In the genomic region with DNA sequence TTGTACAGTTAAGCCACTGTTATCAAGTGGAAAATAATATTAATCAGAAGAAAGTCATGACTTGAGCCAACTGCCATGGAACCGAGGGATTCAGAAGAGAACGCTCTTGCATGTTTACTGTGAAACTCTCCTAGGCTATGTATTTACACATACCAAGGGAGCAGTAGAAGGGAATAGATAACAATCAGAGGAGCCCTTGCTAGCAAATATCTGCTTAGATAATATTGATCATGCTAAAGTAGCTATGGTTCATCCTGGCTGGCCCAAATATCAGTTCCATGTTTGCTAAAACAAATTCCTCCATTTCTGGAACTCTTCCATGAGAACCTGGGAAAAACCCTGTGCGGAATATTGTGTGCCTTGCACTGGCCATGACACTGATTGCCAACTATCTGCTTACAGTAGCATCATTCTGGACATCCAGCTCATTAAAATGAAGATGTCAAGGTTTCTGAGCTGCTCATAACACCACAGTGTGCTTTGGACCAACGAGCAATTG, we compare ENCODE assay signal across 25 mouse cellular contexts.
DNase-seq lines count a peak whose midpoint lies in the region; ATAC-seq and TF ChIP-seq lines count a peak whose summit lies in the region.
"Had no signal": no experiment of that assay in that cellular context is flagged by ENCODE, and none has a peak within 500 bp of the region (broad histone marks: within the 10 kb centered on the region; RNA-seq: fewer than 3 reads in every experiment).

No protein-coding gene starts in this region.

- H3K9ac ChIP-seq in intestine, embryonic 15.5 days, result no peak overlapping the region
- no peak overlapping the region for H3K9ac ChIP-seq in intestine, postnatal 0 days (ENCODE audit: low read depth, low read length)
- no peak overlapping the region for H3K9ac ChIP-seq in stomach, embryonic 14.5 days (replicated peaks; ENCODE audit: low read depth, low read length)
- no peak overlapping the region for H3K9ac ChIP-seq in stomach, postnatal 0 days (ENCODE audit: low read length)
- no peak overlapping the region for H3K9ac ChIP-seq in intestine, embryonic 16.5 days (ENCODE audit: low read depth, low read length)
- H3K9ac ChIP-seq: forebrain, embryonic 12.5 days; forebrain, embryonic 15.5 days; heart, embryonic 15.5 days; hindbrain, embryonic 13.5 days had no signal

- H3K27me3 ChIP-seq in intestine, embryonic 15.5 days (replicated peaks), result no peaks in the 10 kb centered on the region
- no peaks in the 10 kb centered on the region for H3K27me3 ChIP-seq in intestine, postnatal 0 days (replicated peaks; ENCODE audit: control insufficient read depth, insufficient read depth, low read length)
- no peaks in the 10 kb centered on the region for H3K27me3 ChIP-seq in stomach, embryonic 14.5 days (ENCODE audit: control insufficient read depth, insufficient read depth, low read length)
- no peaks in the 10 kb centered on the region for H3K27me3 ChIP-seq in stomach, postnatal 0 days (ENCODE audit: control insufficient read depth, insufficient read depth, low read length)
- no peaks in the 10 kb centered on the region for H3K27me3 ChIP-seq in intestine, embryonic 16.5 days (replicated peaks; ENCODE audit: control insufficient read depth, insufficient read depth, low read length)
- H3K27me3 ChIP-seq: forebrain, embryonic 12.5 days; forebrain, embryonic 15.5 days; heart, embryonic 15.5 days; hindbrain, embryonic 13.5 days had no signal

- ATAC-seq in intestine, embryonic 15.5 days, result no peak
- no peak for ATAC-seq in intestine, postnatal 0 days
- no peak for ATAC-seq in stomach, embryonic 14.5 days (ENCODE audit: insufficient number of reproducible peaks, insufficient read depth, low FRiP score, low read depth)
- no peak for ATAC-seq in stomach, postnatal 0 days (ENCODE audit: low FRiP score, low TSS enrichment)
- no peak for ATAC-seq in intestine, embryonic 16.5 days
- ATAC-seq: CD4-positive, CD25-positive, alpha-beta regulatory T cell, adult 4 months; hindbrain, embryonic 16.5 days had no signal

- H3K36me3 ChIP-seq in intestine, embryonic 15.5 days, result no peaks in the 10 kb centered on the region
- H3K36me3 ChIP-seq in intestine, postnatal 0 days (ENCODE audit: control insufficient read depth, insufficient read depth), result no peaks in the 10 kb centered on the region
- H3K36me3 ChIP-seq in stomach, embryonic 14.5 days (ENCODE audit: control insufficient read depth, insufficient read depth, low read length), result no peaks in the 10 kb centered on the region
- H3K36me3 ChIP-seq in stomach, postnatal 0 days (ENCODE audit: control insufficient read depth, insufficient read depth, low read length), result no peaks in the 10 kb centered on the region
- no peaks in the 10 kb centered on the region for H3K36me3 ChIP-seq in intestine, embryonic 16.5 days (ENCODE audit: control insufficient read depth, insufficient read depth, low read length)
- H3K36me3 ChIP-seq: forebrain, embryonic 12.5 days; forebrain, embryonic 15.5 days; heart, embryonic 15.5 days; hindbrain, embryonic 10.5 days; hindbrain, embryonic 13.5 days had no signal

- H3K27ac ChIP-seq in intestine, embryonic 15.5 days, result 0 out of 2 replicates have a peak overlapping the region, but pooled peaks have one; percentile 14
- no peak overlapping the region for H3K27ac ChIP-seq in intestine, postnatal 0 days (ENCODE audit: low read depth, low read length)
- peak overlapping the region; percentile 6; the same call in 1 of the 2 replicates for H3K27ac ChIP-seq in stomach, embryonic 14.5 days (ENCODE audit: low read length)
- H3K27ac ChIP-seq in stomach, postnatal 0 days (replicated peaks), result no peak overlapping the region
- 0 out of 2 replicates have a peak overlapping the region, but pooled peaks have one; percentile 46 for H3K27ac ChIP-seq in intestine, embryonic 16.5 days (ENCODE audit: low read length)
- H3K27ac ChIP-seq: forebrain, embryonic 12.5 days; heart, embryonic 15.5 days; hindbrain, embryonic 10.5 days; hindbrain, embryonic 13.5 days had no signal

- H3K4me2 ChIP-seq in intestine, embryonic 15.5 days (replicated peaks), result no peak overlapping the region
- H3K4me2 ChIP-seq in intestine, postnatal 0 days (replicated peaks; ENCODE audit: low read depth), result no peak overlapping the region
- H3K4me2 ChIP-seq in stomach, embryonic 14.5 days (replicated peaks; ENCODE audit: low read depth, low read length), result no peak overlapping the region
- no peak overlapping the region for H3K4me2 ChIP-seq in stomach, postnatal 0 days (replicated peaks; ENCODE audit: low read depth)
- H3K4me2 ChIP-seq in intestine, embryonic 16.5 days (ENCODE audit: low read depth, low read length), result no peak overlapping the region
- H3K4me2 ChIP-seq: forebrain, embryonic 12.5 days; forebrain, embryonic 15.5 days; heart, embryonic 11.5 days; heart, embryonic 15.5 days; hindbrain, embryonic 13.5 days had no signal

- no peak for TF ChIP-seq CTCF in intestine, postnatal 0 days (IDR thresholded peaks at IDR 0.05; ENCODE audit: low read depth)
- no peak for TF ChIP-seq CTCF in stomach, postnatal 0 days (IDR thresholded peaks at IDR 0.05; ENCODE audit: low read depth)

- H3K4me3 ChIP-seq in intestine, embryonic 15.5 days (replicated peaks), result no peak overlapping the region
- H3K4me3 ChIP-seq in intestine, postnatal 0 days (ENCODE audit: low read depth, low read length), result no peak overlapping the region
- no peak overlapping the region for H3K4me3 ChIP-seq in stomach, embryonic 14.5 days (ENCODE audit: low read depth, low read length)
- no peak overlapping the region for H3K4me3 ChIP-seq in stomach, postnatal 0 days (ENCODE audit: low read depth, low read length)
- H3K4me3 ChIP-seq in intestine, embryonic 16.5 days (ENCODE audit: low read length), result no peak overlapping the region
- H3K4me3 ChIP-seq: erythroblast, embryonic 14.5 days; forebrain, embryonic 12.5 days; forebrain, embryonic 15.5 days; heart, embryonic 15.5 days; hindbrain, embryonic 10.5 days; hindbrain, embryonic 13.5 days had no signal

- DNase-seq in stomach, postnatal 0 days (ENCODE audit: low spot score), result no peak
- no peak for DNase-seq in gastrocnemius, postnatal 10 days
- DNase-seq: adrenal gland, adult 2 months; adrenal gland, postnatal 14 days; cerebellum, adult 11 months; cerebellum, adult 2 months; cerebellum, adult 9-11 months; cerebellum, postnatal 25 days; embryo, embryonic 11 days; gastrocnemius, postnatal 36 days; heart, postnatal 10 days; heart, postnatal 36 days had no signal

- H3K9me3 ChIP-seq in intestine, embryonic 15.5 days, result no peaks in the 10 kb centered on the region
- H3K9me3 ChIP-seq in intestine, postnatal 0 days (ENCODE audit: control insufficient read depth), result no peaks in the 10 kb centered on the region
- H3K9me3 ChIP-seq in stomach, embryonic 14.5 days (ENCODE audit: control insufficient read depth, low read depth, low read length), result no peaks in the 10 kb centered on the region
- H3K9me3 ChIP-seq in stomach, postnatal 0 days (ENCODE audit: control insufficient read depth, low read length), result no peaks in the 10 kb centered on the region
- H3K9me3 ChIP-seq in intestine, embryonic 16.5 days (ENCODE audit: control insufficient read depth, low read length), result no peaks in the 10 kb centered on the region
- H3K9me3 ChIP-seq: forebrain, embryonic 12.5 days; forebrain, embryonic 15.5 days; heart, embryonic 15.5 days; hindbrain, embryonic 10.5 days; hindbrain, embryonic 13.5 days had no signal

- WGBS in intestine, embryonic 15.5 days, result 60% methylated on average over 4 of the region's 4 CpGs
- WGBS in intestine, postnatal 0 days, result 58% methylated on average over 4 of the region's 4 CpGs
- 50% methylated on average over 4 of the region's 4 CpGs for WGBS in stomach, embryonic 14.5 days
- 59% methylated on average over 4 of the region's 4 CpGs for WGBS in stomach, postnatal 0 days
- 59% methylated on average over 4 of the region's 4 CpGs for WGBS in intestine, embryonic 16.5 days

- no peak for TF ChIP-seq EP300 in stomach, postnatal 0 days (optimal IDR thresholded peaks at IDR 0.05)

- peaks cover 9% of the 10 kb centered on the region for H3K4me1 ChIP-seq in intestine, embryonic 15.5 days (replicated peaks)
- H3K4me1 ChIP-seq in intestine, postnatal 0 days (replicated peaks; ENCODE audit: control insufficient read depth, insufficient read depth, low read length), result no peaks in the 10 kb centered on the region
- H3K4me1 ChIP-seq in stomach, embryonic 14.5 days (ENCODE audit: control insufficient read depth, insufficient read depth, low read length), result peaks cover 25% of the 10 kb centered on the region
- H3K4me1 ChIP-seq in stomach, postnatal 0 days (replicated peaks; ENCODE audit: control insufficient read depth, insufficient read depth), result no peaks in the 10 kb centered on the region
- H3K4me1 ChIP-seq in intestine, embryonic 16.5 days (ENCODE audit: control insufficient read depth, insufficient read depth, low read length), result peaks cover 5% of the 10 kb centered on the region; the same call in 1 of the 2 replicates
- H3K4me1 ChIP-seq: forebrain, embryonic 12.5 days; hindbrain, embryonic 10.5 days had no signal

Comparison
In these comparisons a context has a peak if more than half of its experiments do, and no peak if none do; other contexts are left out.
1. H3K27ac ChIP-seq: peak in intestine, embryonic 15.5 days (single experiment), stomach, embryonic 14.5 days (single experiment) and intestine, embryonic 16.5 days (single experiment); none in intestine, postnatal 0 days (single experiment) and stomach, postnatal 0 days (single experiment).